Mouse (Mus musculus): ENCODE measurements around the gene Mettl1. TPM values are rescaled to one million over a fixed set of nuclear protein-coding genes. Genes with fewer than 3 reads are reported as not detected.

Mettl1 gene
- 14.0 and 14.6 TPM in 2 replicates for polyA plus RNA-seq (2012; rRNA removed)

DNA sequence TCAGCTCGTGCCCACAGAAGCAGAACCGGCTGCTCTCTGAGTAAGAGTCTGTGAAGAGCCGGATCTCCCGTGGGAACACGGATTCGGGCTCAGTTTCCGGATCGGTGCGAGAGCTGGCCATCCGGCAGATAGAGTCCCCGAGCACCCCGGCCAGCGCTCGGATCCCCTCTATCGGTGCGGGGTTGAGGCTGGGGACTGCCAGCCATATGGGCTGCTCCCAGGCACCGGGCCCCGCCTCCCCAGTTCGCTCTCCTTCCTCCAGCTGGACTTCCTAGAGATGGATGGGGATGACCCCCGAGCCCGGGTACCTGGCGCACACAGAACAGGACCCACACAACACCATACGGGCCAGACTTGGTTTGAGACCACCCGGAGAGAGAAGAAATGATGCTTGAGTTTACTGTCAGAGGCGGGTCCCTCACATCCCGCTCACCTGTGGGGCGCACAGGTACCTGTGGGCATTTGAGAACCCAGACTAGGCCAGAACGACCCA is at the start of gene Mettl1, which contains the start of gene Eef1akmt3:
Mettl1 (plus strand) TSS at position 141 of the 493 bp plus-strand sequence.
Eef1akmt3 (minus strand) TSS at position 240 of the 493 bp plus-strand sequence.
- Histone ChIP-seq H3K4me1 (ENCODE audit: control insufficient read depth, insufficient read depth, low read length) (peaks cover 1% of the 10 kb centered on the region; the same call in 1 of the 2 replicates), H3K27ac (ENCODE audit: insufficient read depth, low read length) (no peak within 1 kb of the TSS), H3K4me3 (ENCODE audit: insufficient read depth, low read length) (peak within 1 kb of the TSS; percentile 62)
- no peak for TF ChIP-seq CTCF (IDR thresholded peaks at IDR 0.05; ENCODE audit: extremely low read depth, insufficient read depth, low read length)
- TF ChIP-seq POLR2A (IDR thresholded peaks at IDR 0.05; ENCODE audit: extremely low read depth, insufficient read depth, low read length), result no peak

- Histone ChIP-seq H3K4me1 (ENCODE audit: control insufficient read depth, insufficient read depth, low read length) (peaks cover 2% of the 10 kb centered on the region; the same call in 1 of the 2 replicates), H3K27ac (ENCODE audit: insufficient read depth, low read length) (no peak overlapping the region), H3K4me3 (ENCODE audit: insufficient read depth, low read length) (no peak overlapping the region)
- TF ChIP-seq CTCF (IDR thresholded peaks at IDR 0.05; ENCODE audit: extremely low read depth, insufficient read depth, low read length) (no peak), POLR2A (IDR thresholded peaks at IDR 0.05; ENCODE audit: extremely low read depth, insufficient read depth, low read length) (no peak)
These were observed 49.5 kb upstream of the Mettl1 start for GRCm38 (mm10) chr10:126991676-126992075.

DNA sequence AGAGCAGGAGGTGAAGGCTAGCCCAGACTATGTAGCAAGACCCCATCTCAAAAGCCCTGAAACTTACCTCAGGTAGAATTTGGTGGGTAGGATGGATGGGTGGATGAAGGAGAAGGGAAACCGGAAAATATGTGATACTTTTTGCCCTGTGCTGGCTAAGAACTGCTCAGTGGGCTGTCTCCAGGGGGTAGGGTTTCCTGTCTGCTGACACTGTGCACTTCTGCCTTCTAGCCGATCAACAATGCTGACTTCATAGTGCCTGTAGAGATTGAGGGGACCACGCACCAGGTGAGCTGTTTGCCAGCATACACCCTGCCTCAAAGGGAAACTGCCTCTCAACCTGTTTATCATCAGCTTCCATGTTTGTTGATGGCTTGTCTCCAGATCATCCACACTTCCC is 47.6 kb upstream of the Mettl1 start:
- no peak overlapping the region for H3K4me3 ChIP-seq (ENCODE audit: insufficient read depth, low read length)
- TF ChIP-seq CTCF (IDR thresholded peaks at IDR 0.05; ENCODE audit: extremely low read depth, insufficient read depth, low read length), result no peak
- H3K27ac ChIP-seq (ENCODE audit: insufficient read depth, low read length), result no peak overlapping the region
- H3K4me1 ChIP-seq (ENCODE audit: control insufficient read depth, insufficient read depth, low read length), result no peaks in the 10 kb centered on the region

DNA sequence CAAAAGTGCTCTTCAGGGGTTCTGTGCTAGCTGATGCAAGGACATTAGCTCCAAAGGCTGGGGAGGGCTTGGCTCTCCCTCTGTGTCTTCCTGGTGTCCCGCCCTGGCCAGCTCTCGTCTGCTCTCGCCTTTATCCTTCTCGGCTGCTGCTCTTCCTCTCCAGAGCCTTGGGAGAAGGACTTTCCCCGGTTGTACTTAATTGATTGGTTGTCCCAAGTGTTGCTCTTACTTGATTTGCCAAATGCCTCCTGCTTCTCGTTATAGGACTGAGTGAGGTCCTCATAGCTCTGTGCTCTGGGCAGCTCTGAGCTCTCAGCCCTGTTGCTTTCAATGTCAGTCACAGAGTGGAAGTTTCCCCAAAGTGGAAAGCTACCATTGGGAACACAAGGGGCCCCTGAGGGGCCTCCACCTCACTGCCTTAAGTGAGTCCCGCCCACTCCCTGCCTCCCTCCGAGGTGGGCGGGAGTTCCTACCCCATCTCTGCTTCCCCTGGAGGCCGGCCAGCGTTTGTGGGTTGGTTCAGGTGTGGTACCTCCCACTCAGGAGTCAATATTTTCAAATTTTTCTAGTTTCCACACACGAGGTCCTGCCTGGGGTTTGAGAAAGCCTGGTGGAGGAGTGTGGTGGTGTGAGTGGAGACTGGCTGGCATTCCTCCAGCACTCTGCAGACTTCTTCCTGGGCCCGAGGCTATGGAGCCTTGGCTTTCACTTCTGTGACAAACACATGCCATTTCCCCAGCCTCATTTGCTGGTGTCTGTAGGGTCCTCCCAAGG is 43.7 kb upstream of the Mettl1 start:
- no peak overlapping the region for H3K27ac ChIP-seq (ENCODE audit: insufficient read depth, low read length)
- H3K4me1 ChIP-seq (ENCODE audit: control insufficient read depth, insufficient read depth, low read length), result no peaks in the 10 kb centered on the region
- no peak overlapping the region for H3K4me3 ChIP-seq (ENCODE audit: insufficient read depth, low read length)
- TF ChIP-seq POLR2A (IDR thresholded peaks at IDR 0.05; ENCODE audit: extremely low read depth, insufficient read depth, low read length), result no peak
- TF ChIP-seq CTCF (IDR thresholded peaks at IDR 0.05; ENCODE audit: extremely low read depth, insufficient read depth, low read length), result no peak

- H3K4me3 ChIP-seq (ENCODE audit: insufficient read depth, low read length), result no peak within 1 kb of the TSS
- H3K4me1 ChIP-seq (ENCODE audit: control insufficient read depth, insufficient read depth, low read length), result no peaks in the 10 kb centered on the region
- TF ChIP-seq CTCF (IDR thresholded peaks at IDR 0.05; ENCODE audit: extremely low read depth, insufficient read depth, low read length) (no peak), POLR2A (IDR thresholded peaks at IDR 0.05; ENCODE audit: extremely low read depth, insufficient read depth, low read length) (no peak)
- no peak within 1 kb of the TSS for H3K27ac ChIP-seq (ENCODE audit: insufficient read depth, low read length)
These were observed 40.7 kb upstream of the Mettl1 start, which contains the start of gene Avil for GRCm38 (mm10) chr10:127000529-127000928. Avil (plus strand) TSS chr10:127000709.

DNA sequence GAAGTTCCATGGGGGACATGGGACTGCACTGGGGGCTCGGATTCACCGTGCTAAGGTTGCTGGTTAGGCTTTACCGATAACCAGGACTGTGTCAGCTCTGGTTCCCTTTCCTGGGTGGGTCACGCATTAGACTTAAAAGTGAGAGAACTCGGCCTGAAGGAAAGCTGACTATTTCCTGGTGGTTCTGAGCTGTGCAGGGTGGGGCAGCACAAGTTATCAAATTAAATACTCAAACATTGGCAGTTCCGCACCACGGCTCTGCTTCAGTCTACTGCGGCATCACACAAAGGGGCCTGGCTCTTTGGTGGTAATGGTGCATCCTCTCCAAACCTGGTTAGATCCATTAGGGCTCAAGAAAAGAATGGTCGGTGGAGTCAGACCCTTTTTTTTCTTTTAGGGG is 39.9 kb upstream of the Mettl1 start:
- Histone ChIP-seq H3K4me1 (ENCODE audit: control insufficient read depth, insufficient read depth, low read length) (no peaks in the 10 kb centered on the region), H3K4me3 (ENCODE audit: insufficient read depth, low read length) (no peak overlapping the region), H3K27ac (ENCODE audit: insufficient read depth, low read length) (no peak overlapping the region)
- no peak for TF ChIP-seq CTCF (IDR thresholded peaks at IDR 0.05; ENCODE audit: extremely low read depth, insufficient read depth, low read length)
- no peak for TF ChIP-seq POLR2A (IDR thresholded peaks at IDR 0.05; ENCODE audit: extremely low read depth, insufficient read depth, low read length)

GRCm38 (mm10) chr10:127002056-127002455 is 39.2 kb upstream of the Mettl1 start:
- Histone ChIP-seq H3K4me3 (ENCODE audit: insufficient read depth, low read length) (no peak overlapping the region), H3K4me1 (ENCODE audit: control insufficient read depth, insufficient read depth, low read length) (no peaks in the 10 kb centered on the region), H3K27ac (ENCODE audit: insufficient read depth, low read length) (no peak overlapping the region)
- TF ChIP-seq CTCF (IDR thresholded peaks at IDR 0.05; ENCODE audit: extremely low read depth, insufficient read depth, low read length) (no peak), POLR2A (IDR thresholded peaks at IDR 0.05; ENCODE audit: extremely low read depth, insufficient read depth, low read length) (no peak)

GRCm38 (mm10) chr10:127002765-127003164 is 38.4 kb upstream of the Mettl1 start:
- Histone ChIP-seq H3K4me1 (ENCODE audit: control insufficient read depth, insufficient read depth, low read length) (no peaks in the 10 kb centered on the region), H3K4me3 (ENCODE audit: insufficient read depth, low read length) (no peak overlapping the region), H3K27ac (ENCODE audit: insufficient read depth, low read length) (no peak overlapping the region)
- no peak for TF ChIP-seq POLR2A (IDR thresholded peaks at IDR 0.05; ENCODE audit: extremely low read depth, insufficient read depth, low read length)

DNA sequence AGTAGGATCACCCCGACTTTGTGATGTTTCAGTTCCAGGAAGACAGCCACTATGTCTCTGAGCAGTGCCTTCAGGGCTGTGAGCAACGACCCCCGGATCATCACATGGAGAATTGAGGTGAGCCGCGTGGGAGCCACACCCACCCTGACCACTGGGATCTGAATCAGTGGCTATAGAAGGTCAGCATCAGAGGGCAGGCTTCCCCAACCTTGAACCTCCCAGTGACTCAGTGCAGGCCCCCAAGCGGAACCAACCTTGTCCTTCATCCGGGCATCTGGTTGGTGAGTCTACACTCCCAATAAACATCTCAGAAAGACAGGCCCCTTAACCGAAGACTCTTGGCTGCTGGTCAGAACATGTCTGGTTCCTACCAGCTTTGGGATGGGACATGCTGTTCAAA is 37.9 kb upstream of the Mettl1 start:
- no peak for TF ChIP-seq CTCF (IDR thresholded peaks at IDR 0.05; ENCODE audit: extremely low read depth, insufficient read depth, low read length)
- TF ChIP-seq POLR2A (IDR thresholded peaks at IDR 0.05; ENCODE audit: extremely low read depth, insufficient read depth, low read length), result no peak
- H3K4me3 ChIP-seq (ENCODE audit: insufficient read depth, low read length), result no peak overlapping the region
- H3K4me1 ChIP-seq (ENCODE audit: control insufficient read depth, insufficient read depth, low read length), result no peaks in the 10 kb centered on the region
- no peak overlapping the region for H3K27ac ChIP-seq (ENCODE audit: insufficient read depth, low read length)

DNA sequence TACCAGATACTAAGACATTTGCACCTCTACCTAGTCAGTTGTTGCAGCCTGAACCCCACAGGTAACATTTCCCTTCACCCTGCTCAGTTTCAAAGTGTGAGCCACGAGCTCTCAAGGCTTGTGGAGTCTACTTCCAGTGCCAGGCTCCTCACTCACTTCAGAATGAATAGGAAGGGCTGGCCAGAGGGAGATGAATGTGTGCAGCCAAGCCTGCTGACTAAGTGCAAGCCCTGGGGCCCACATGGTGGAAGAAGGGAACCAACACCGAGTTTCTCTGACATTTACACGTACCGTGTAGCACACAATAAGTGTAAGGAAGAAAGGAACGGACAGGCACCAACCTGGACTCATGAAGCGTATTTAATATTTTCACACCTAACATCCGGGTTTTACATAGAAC is 37.4 kb upstream of the Mettl1 start:
- Histone ChIP-seq H3K4me3 (ENCODE audit: insufficient read depth, low read length) (no peak overlapping the region), H3K4me1 (ENCODE audit: control insufficient read depth, insufficient read depth, low read length) (no peaks in the 10 kb centered on the region), H3K27ac (ENCODE audit: insufficient read depth, low read length) (no peak overlapping the region)
- no peak for TF ChIP-seq POLR2A (IDR thresholded peaks at IDR 0.05; ENCODE audit: extremely low read depth, insufficient read depth, low read length)
- no peak for TF ChIP-seq CTCF (IDR thresholded peaks at IDR 0.05; ENCODE audit: extremely low read depth, insufficient read depth, low read length)

All from cortical plate, adult 2 months (tissue).